Mouse (Mus musculus) telencephalon, adult 2 months (tissue): ENCODE data around the gene Fam171b.

Source experiments
- DNase-seq: peaks from one replicate; pipeline ENCODE4 v3.0.0-alpha.2; 2011; ENCODE audit warnings: low read depth, low spot score

Fam171b gene

GRCm38 (mm10) chr2:83812483-83813272, at the start of gene Fam171b:
Gene Fam171b (plus strand): TSS chr2:83812636.
- DNase-seq: peak; percentile 79

- no peak for DNase-seq
These were observed 46.4 kb upstream of the Fam171b start for GRCm38 (mm10) chr2:83766058-83766457.

- DNase-seq: no peak
These were observed 45.6 kb upstream of the Fam171b start for GRCm38 (mm10) chr2:83766878-83767277.

GRCm38 (mm10) chr2:83768311-83769047, 44.0 kb upstream of the Fam171b start:
- no peak for DNase-seq

GRCm38 (mm10) chr2:83771155-83771812, 41.2 kb upstream of the Fam171b start:
- DNase-seq: peak; percentile 64

GRCm38 (mm10) chr2:83791330-83792073, 20.9 kb upstream of the Fam171b start:
- no peak for DNase-seq

GRCm38 (mm10) chr2:83792102-83792501, 20.3 kb upstream of the Fam171b start:
- DNase-seq: no peak

- no peak for DNase-seq
These were observed 16.7 kb upstream of the Fam171b start for GRCm38 (mm10) chr2:83795766-83796165.

- no peak for DNase-seq
These were observed 14.4 kb upstream of the Fam171b start for GRCm38 (mm10) chr2:83797902-83798497.

- DNase-seq: peak; percentile 78
These were observed 947 bp downstream of the Fam171b start for GRCm38 (mm10) chr2:83813273-83813892.

- peak; percentile 68 for DNase-seq
These were observed 1.6 kb downstream of the Fam171b start for GRCm38 (mm10) chr2:83814009-83814408.

- no peak for DNase-seq
These were observed 3.7 kb downstream of the Fam171b start for GRCm38 (mm10) chr2:83816147-83816546.

- DNase-seq: no peak
These were observed 12.7 kb downstream of the Fam171b start for GRCm38 (mm10) chr2:83825161-83825560.

- DNase-seq: no peak
These were observed 16.6 kb downstream of the Fam171b start for GRCm38 (mm10) chr2:83828895-83829539.

- DNase-seq: no peak
These were observed 20.5 kb downstream of the Fam171b start for GRCm38 (mm10) chr2:83832903-83833302.

GRCm38 (mm10) chr2:83835313-83836070, 23.1 kb downstream of the Fam171b start:
- DNase-seq: no peak

- peak; percentile 18 for DNase-seq
These were observed 36.1 kb downstream of the Fam171b start for GRCm38 (mm10) chr2:83848495-83848894.

- DNase-seq: no peak
These were observed 41.0 kb downstream of the Fam171b start for GRCm38 (mm10) chr2:83853423-83853822.

GRCm38 (mm10) chr2:83856236-83856635, 43.8 kb downstream of the Fam171b start:
- DNase-seq: no peak
